ENCODE assay signal across 8 mouse cellular contexts in the genomic region with DNA sequence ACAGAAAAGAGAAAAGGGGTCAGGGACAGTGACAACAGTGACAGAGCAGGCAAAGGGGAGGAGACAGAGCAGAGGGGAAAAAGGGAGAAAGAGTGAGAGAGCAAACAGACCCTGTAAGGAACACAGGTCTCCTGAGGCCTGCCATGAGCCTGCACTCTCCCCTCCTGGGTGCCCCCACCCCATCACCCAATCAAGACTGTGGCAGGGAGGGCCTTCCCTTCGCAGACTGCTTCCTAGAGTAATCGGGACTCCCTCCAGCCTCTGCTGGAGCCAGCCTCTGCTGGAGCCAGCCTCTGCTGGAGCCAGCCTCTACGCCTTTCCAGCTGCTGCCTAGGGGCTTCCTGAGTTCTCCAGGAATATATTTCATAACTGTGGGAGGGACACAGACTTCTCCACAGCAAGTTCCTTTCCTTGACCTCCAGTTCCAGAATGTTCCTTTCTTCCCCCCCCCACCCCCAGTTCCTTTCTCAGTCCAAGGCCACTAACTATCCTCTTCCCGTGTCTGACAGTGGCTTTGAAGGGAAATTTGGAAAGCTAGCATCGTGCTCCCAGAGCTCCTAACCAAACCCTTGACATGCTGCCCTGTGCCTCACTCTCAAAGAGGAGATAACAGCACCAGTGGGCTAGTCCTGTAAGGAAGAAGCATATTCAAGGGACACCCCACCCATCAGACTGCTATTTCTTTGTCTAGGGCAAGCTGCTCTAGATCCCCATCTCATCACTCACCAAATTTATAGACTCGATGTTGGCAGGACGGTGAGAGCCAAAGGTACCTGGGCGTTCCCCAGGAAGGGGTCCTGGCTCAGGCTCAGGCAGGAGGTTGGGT. TPM values are rescaled to one million over a fixed set of nuclear protein-coding genes. Genes with fewer than 3 reads are reported as not detected.
A peak's percentile ranks its signal among the peaks of the same experiment; 100 is the strongest.
DNase-seq lines count a peak whose midpoint lies in the region; ATAC-seq and TF ChIP-seq lines count a peak whose summit lies in the region.

No protein-coding gene starts in this region.

- peak overlapping the region; percentile 97 for H3K4me2 ChIP-seq in lung, postnatal 0 days (replicated peaks; ENCODE audit: low read depth, low read length)

- peak overlapping the region; percentile 59 for H3K27ac ChIP-seq in lung, postnatal 0 days (ENCODE audit: low read length)

- peak; percentile 51 for ATAC-seq in lung, postnatal 0 days
- ATAC-seq in CD4-positive, CD25-positive, alpha-beta regulatory T cell, adult 4 months, result no peak

- H3K36me3 ChIP-seq in lung, postnatal 0 days (ENCODE audit: insufficient read depth, low read length), result no peaks in the 10 kb centered on the region

- TF ChIP-seq CTCF in lung, postnatal 0 days (IDR thresholded peaks at IDR 0.05), result no peak

- WGBS in lung, postnatal 0 days, result 31% methylated on average over 8 of the region's 8 CpGs

- peak overlapping the region; percentile 29; the same call in 1 of the 2 replicates for H3K9ac ChIP-seq in lung, postnatal 0 days (replicated peaks; ENCODE audit: low read depth)

- H3K4me1 ChIP-seq in lung, postnatal 0 days (ENCODE audit: insufficient read depth, low read depth, low read length), result peaks cover 51% of the 10 kb centered on the region

- DNase-seq in cerebellum, adult 11-12 months, result peak; percentile 56
- DNase-seq in cerebellum, postnatal 25 days, result no peak
- DNase-seq in cerebellum, adult 9-11 months, result peak; percentile 57
- peak; percentile 68 for DNase-seq in heart, adult 8-10 months (ENCODE audit: low spot score)
- DNase-seq in kidney, adult 18-20 months, result peak; percentile 56
- DNase-seq in lung, postnatal 0 days (ENCODE audit: low spot score), result peak; percentile 77
- no peak for DNase-seq in frontal cortex, adult 2 months (ENCODE audit: extremely low spot score in 1 of 2, low spot score in 1 of 2)

- H3K4me3 ChIP-seq in lung, postnatal 0 days (ENCODE audit: low read depth, low read length), result 0 out of 2 replicates have a peak overlapping the region, but pooled peaks have one; percentile 8

- no peaks in the 10 kb centered on the region for H3K9me3 ChIP-seq in lung, postnatal 0 days (ENCODE audit: low read length)

- no peak for TF ChIP-seq EP300 in lung, postnatal 0 days (IDR thresholded peaks at IDR 0.05)

- H3K27me3 ChIP-seq in lung, postnatal 0 days (replicated peaks; ENCODE audit: insufficient read depth, low read length), result no peaks in the 10 kb centered on the region

RNA-seq across cellular contexts. Expression of gene Slc29a1, which starts 6.6 kb away (rescaled TPM):
- 10 to 100 TPM; 58.9 to 70.8 (median 66.9) TPM for total RNA-seq in heart, adult 8-10 months (2022)
- polyA plus RNA-seq in lung, postnatal 0 days (2015; fragmentation: Nextera tagmentation; extraction: Ambion mirVana), result 99.8 and 120 TPM in 2 replicates
- 100 to 1,000 TPM in 1 of 2 experiments, 10 to 100 TPM in 1; 88.0 to 154 TPM for polyA plus RNA-seq in CD4-positive, CD25-positive, alpha-beta regulatory T cell, adult 4 months (2017; shearing (Covaris generic))
- 35.4 and 38.9 TPM in 2 replicates for polyA plus RNA-seq in frontal cortex, adult 2 months (2012; rRNA removed)

RNA-seq across cellular contexts. Expression of gene Mymx, which starts 9.1 kb away (rescaled TPM):
- not detected for total RNA-seq in heart, adult 8-10 months (2022)
- polyA plus RNA-seq in lung, postnatal 0 days (2015; fragmentation: Nextera tagmentation; extraction: Ambion mirVana), result not detected in 2 replicates
- not detected for polyA plus RNA-seq in CD4-positive, CD25-positive, alpha-beta regulatory T cell, adult 4 months (2017; shearing (Covaris generic))
- polyA plus RNA-seq in frontal cortex, adult 2 months (2012; rRNA removed), result not detected in 2 replicates

RNA-seq across cellular contexts. Expression of gene Hsp90ab1, which starts 19.7 kb away (rescaled TPM):
- total RNA-seq in heart, adult 8-10 months (2022), result 1,000 to 10,000 TPM; 1,121 to 1,613 (median 1,357) TPM
- polyA plus RNA-seq in lung, postnatal 0 days (2015; fragmentation: Nextera tagmentation; extraction: Ambion mirVana), result 607 and 696 TPM in 2 replicates
- 1,000 to 10,000 TPM; 1,172 to 1,222 TPM for polyA plus RNA-seq in CD4-positive, CD25-positive, alpha-beta regulatory T cell, adult 4 months (2017; shearing (Covaris generic))
- 952 and 985 TPM in 2 replicates for polyA plus RNA-seq in frontal cortex, adult 2 months (2012; rRNA removed)

RNA-seq across cellular contexts. Expression of gene Slc35b2, which starts 29.1 kb away (rescaled TPM):
- total RNA-seq in heart, adult 8-10 months (2022), result 10 to 100 TPM; 23.1 to 27.9 (median 25.3) TPM
- polyA plus RNA-seq in lung, postnatal 0 days (2015; fragmentation: Nextera tagmentation; extraction: Ambion mirVana), result 84.8 and 85.1 TPM in 2 replicates
- 10 to 100 TPM; 27.6 to 39.0 TPM for polyA plus RNA-seq in CD4-positive, CD25-positive, alpha-beta regulatory T cell, adult 4 months (2017; shearing (Covaris generic))
- polyA plus RNA-seq in frontal cortex, adult 2 months (2012; rRNA removed), result 57.3 and 59.5 TPM in 2 replicates

RNA-seq across cellular contexts. Expression of gene Nfkbie, which starts 37.3 kb away (rescaled TPM):
- 1 to 10 TPM in 3 of 4 experiments, under 1 TPM in 1; 0.65 to 1.5 (median 1.3) TPM for total RNA-seq in heart, adult 8-10 months (2022)
- 2.4 and 5.0 TPM in 2 replicates for polyA plus RNA-seq in lung, postnatal 0 days (2015; fragmentation: Nextera tagmentation; extraction: Ambion mirVana)
- 10 to 100 TPM; 33.1 to 48.1 TPM for polyA plus RNA-seq in CD4-positive, CD25-positive, alpha-beta regulatory T cell, adult 4 months (2017; shearing (Covaris generic))
- 1.8 and 2.0 TPM in 2 replicates for polyA plus RNA-seq in frontal cortex, adult 2 months (2012; rRNA removed)

Comparison
In these comparisons a context has a peak if more than half of its experiments do, and no peak if none do; other contexts are left out.
1. DNase-seq: peak in cerebellum, adult 11-12 months (single experiment), cerebellum, adult 9-11 months (single experiment), heart, adult 8-10 months (single experiment), kidney, adult 18-20 months (single experiment) and lung, postnatal 0 days (single experiment); none in cerebellum, postnatal 25 days (0 of 2) and frontal cortex, adult 2 months (0 of 2).